Mouse (Mus musculus) bone marrow, adult 2 months (tissue): ENCODE results near the gene Dpp9.

Source experiments
- CTCF ChIP-seq: fragments of 200-500 bp; IDR thresholded peaks from 2 replicates; pipeline ENCODE4 v1.5.1; 2011; ENCODE audit warnings: low read length, control low read depth; ENCODE audit not compliant: control insufficient read depth, insufficient read depth
- POLR2A ChIP-seq: fragments of 200-500 bp; IDR thresholded peaks from 2 replicates; pipeline ENCODE4 v1.6.1; 2011; ENCODE audit warnings: low read depth, mild to moderate bottlenecking, control low read depth, low read length, borderline replicate concordance; ENCODE audit not compliant: control insufficient read depth

GRCm38 (mm10) chr17:56139355-56139754, 79.3 kb downstream of the Dpp9 start:
- TF ChIP-seq CTCF (no peak), POLR2A (no peak)
